Mouse (Mus musculus) embryonic facial prominence, embryonic 15.5 days (tissue): ENCODE results near the gene Cntnap2. TPM values are rescaled to one million over a fixed set of nuclear protein-coding genes. Genes with fewer than 3 reads are reported as not detected.

Source experiments
- ATAC-seq: fragments of 200-750 bp; cut with Nextera tagmentation; 2 replicates; pipeline ENCODE4 v1.8.0; 2017; ENCODE audit warnings: low read depth, moderate TSS enrichment; ENCODE audit not compliant: insufficient number of reproducible peaks, low FRiP score, low TSS enrichment
- H3K27ac ChIP-seq: fragments of 300-500 bp; sonication (generic); replicated peaks from 2 replicates; pipeline ENCODE4 v1.5.1; 2015; ENCODE audit warnings: mild to moderate bottlenecking, inconsistent platforms
- H3K27me3 ChIP-seq: fragments of 300-500 bp; sonication (generic); 2 replicates; pipeline ENCODE4 v1.6.1; 2015; ENCODE audit warnings: inconsistent platforms
- H3K36me3 ChIP-seq: fragments of 300-500 bp; sonication (generic); 2 replicates; pipeline ENCODE4 v1.6.1; 2015; ENCODE audit warnings: mild to moderate bottlenecking, inconsistent platforms
- H3K4me1 ChIP-seq: fragments of 300-500 bp; sonication (generic); 2 replicates; pipeline ENCODE4 v1.6.1; 2015; ENCODE audit warnings: inconsistent platforms
- H3K4me2 ChIP-seq: fragments of 300-500 bp; sonication (generic); replicated peaks from 2 replicates; pipeline ENCODE4 v1.6.1; 2015; ENCODE audit warnings: mild to moderate bottlenecking, inconsistent platforms
- H3K4me3 ChIP-seq: fragments of 300-500 bp; sonication (generic); replicated peaks from 2 replicates; pipeline ENCODE4 v1.5.1; 2015; ENCODE audit warnings: mild to moderate bottlenecking, inconsistent platforms
- H3K9ac ChIP-seq: fragments of 300-500 bp; sonication (generic); 2 replicates; pipeline ENCODE4 v1.6.1; 2015; ENCODE audit warnings: inconsistent platforms
- H3K9me3 ChIP-seq: fragments of 300-500 bp; sonication (generic); replicated peaks from 2 replicates; pipeline ENCODE4 v1.6.1; 2016; ENCODE audit warnings: inconsistent platforms
- WGBS: fragments of 180-500 bp; shearing (Covaris S2); methylation state at CpG from one replicate; pipeline ENCODE4 v1.1.7; 2015; 5-methylcytosine and 5-hydroxymethylcytosine counted together
- polyA plus RNA-seq: library from polyadenylated mRNA; unstranded; fragments of >200 nt; fragmentation: Nextera tagmentation; extraction: Ambion mirVana; gene quantifications from 2 replicates; pipeline ENCODE4 v1.2.1, GENCODE M21; 2015

The Cntnap2 gene
- polyA plus RNA-seq, result 1.3 and 1.5 TPM in 2 replicates

DNA sequence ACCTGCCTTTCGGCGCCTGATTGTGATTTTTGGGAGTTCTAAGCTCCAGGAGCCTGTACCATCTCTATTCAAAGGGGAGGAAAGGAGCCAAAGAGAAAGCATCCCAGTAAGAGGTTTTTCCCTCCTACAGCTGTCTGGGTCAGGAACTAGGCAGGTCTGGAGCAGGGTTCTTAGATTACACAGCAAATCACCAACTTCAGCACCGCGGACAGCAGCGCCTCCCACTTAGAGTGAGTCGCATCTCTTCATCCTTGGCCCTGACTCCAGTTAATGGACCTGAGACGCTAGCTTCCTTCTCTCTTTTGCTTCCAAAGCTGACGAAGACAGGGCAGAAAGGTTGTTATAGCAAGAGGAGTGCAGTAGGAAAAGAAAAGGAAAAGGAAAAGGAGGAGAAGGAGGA lies at the start of gene Cntnap2:
TSS of gene Cntnap2 (plus strand) at position 267 of the 400 bp plus-strand sequence.
- Histone ChIP-seq H3K36me3 (no peaks in the 10 kb centered on the region), H3K27ac (no peak within 1 kb of the TSS), H3K4me2 (peak within 1 kb of the TSS; percentile 19; the same call in 1 of the 2 replicates), H3K27me3 (peaks cover 6% of the 10 kb centered on the region; the same call in 1 of the 2 replicates), H3K4me1 (0 out of 2 replicates have a peak, but pooled peaks cover 3% of the 10 kb centered on the region), H3K4me3 (no peak within 1 kb of the TSS), H3K9ac (no peak within 1 kb of the TSS), H3K9me3 (no peaks in the 10 kb centered on the region)
- WGBS, result 11% methylated on average over 8 of the region's 8 CpGs
- no peak for ATAC-seq

DNA sequence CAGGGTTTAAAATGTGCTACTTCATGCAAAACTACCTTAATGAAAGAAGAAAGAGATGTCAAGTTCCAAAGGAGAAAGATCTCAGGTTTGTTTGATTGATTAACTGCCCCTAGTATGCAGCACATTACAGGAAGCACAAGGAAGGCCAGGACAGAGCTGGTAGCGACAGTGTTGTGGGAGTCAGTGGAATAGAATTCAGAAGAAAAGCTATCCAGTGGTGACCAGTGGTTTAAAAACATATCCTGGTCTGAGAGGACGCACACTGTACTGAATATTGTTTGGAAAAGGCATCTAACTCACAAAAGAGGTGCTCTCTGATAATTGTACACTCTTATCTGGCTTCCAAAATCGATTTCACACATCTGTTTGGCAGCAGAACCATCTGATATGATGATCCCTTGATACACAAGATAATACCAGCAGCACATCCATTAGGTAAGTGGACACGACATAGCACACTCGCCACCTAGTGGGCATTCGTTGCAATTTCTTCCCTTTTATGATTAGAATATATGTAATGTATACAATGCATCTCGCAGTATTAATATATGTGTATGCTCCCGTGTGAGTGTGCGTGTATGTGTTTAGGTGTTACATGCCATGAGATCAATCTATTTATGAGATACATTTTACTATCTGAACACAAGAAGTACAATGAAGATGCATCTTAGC lies 33.0 kb upstream of the Cntnap2 start:
- H3K4me2 ChIP-seq, result no peak overlapping the region
- H3K27me3 ChIP-seq, result no peaks in the 10 kb centered on the region
- H3K4me1 ChIP-seq, result no peaks in the 10 kb centered on the region
- no peaks in the 10 kb centered on the region for H3K9me3 ChIP-seq
- H3K36me3 ChIP-seq, result no peaks in the 10 kb centered on the region
- 24% methylated on average over 9 of the region's 9 CpGs for WGBS
- no peak overlapping the region for H3K27ac ChIP-seq
- no peak overlapping the region for H3K9ac ChIP-seq
- ATAC-seq, result no peak
- no peak overlapping the region for H3K4me3 ChIP-seq

DNA sequence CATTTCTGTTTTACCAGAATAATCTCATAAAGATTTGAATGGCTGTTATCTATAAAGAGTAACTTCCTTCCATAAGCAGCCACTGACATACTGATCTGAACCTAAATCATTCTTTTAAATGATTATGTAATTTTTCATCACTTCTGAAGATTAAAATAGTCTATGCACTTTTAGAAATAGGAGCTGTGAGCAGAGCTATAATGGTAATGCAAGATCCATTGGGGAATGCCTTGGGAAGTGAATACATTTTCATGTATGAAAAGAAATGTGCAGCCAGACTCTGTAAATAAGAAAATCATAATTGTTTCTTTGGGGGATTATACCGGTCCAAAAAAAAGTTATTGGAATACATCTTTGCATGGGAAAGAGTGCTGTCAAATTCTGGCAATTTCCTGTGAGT lies 19.7 kb upstream of the Cntnap2 start:
- H3K9ac ChIP-seq, result no peak overlapping the region
- no peak overlapping the region for H3K4me3 ChIP-seq
- H3K36me3 ChIP-seq, result no peaks in the 10 kb centered on the region
- no peaks in the 10 kb centered on the region for H3K27me3 ChIP-seq
- no peaks in the 10 kb centered on the region for H3K9me3 ChIP-seq
- 62% methylated on average over 1 of the region's 1 CpGs for WGBS
- no peak overlapping the region for H3K4me2 ChIP-seq
- no peaks in the 10 kb centered on the region for H3K4me1 ChIP-seq
- H3K27ac ChIP-seq, result no peak overlapping the region
- ATAC-seq, result no peak

DNA sequence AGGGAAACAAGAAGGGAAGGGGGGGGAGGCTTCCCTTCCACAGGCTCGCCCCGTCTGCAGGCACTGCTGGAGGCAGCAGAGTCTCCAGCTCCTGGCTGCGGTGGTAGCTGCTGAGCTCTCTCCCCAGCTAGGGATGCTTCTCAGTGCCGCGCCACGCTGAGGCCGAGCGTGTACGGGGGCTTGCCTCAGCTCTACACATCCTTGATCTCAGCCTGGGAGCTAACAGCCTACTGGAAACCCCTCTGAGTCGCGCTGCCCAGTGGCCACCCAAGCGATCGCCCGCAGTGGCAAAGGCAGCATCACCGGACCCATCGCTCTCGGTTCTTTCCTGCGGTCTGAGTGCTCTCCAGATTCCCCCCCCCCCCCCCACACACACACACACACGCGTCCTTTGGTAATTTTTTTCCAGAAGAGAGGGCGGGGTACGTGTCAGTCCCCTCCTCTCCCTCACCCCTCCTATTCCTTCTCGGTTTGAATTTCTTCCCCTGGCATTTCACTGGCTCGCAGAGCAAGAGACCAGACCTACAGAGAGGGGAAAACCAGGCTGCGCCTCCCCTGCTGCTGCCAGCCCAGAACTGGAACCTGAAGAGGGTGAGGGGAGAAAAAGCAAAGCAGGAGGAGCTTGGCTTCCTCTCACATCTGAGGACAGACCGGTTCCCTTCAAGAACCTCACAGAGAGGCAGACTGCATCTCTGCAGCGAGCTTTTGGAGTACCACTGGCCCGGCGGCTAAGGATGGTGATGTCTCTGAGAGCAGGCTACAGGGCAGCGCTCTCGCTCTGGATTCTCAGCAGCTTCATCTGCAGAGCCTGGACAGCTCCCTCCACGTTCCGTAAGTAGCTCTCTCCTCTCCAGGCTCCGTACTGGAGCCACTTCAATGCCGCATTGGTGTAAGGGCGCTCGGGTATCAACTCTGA lies 657 bp downstream of the Cntnap2 start:
- peak overlapping the region; percentile 19; the same call in 1 of the 2 replicates for H3K4me2 ChIP-seq
- no peak overlapping the region for H3K4me3 ChIP-seq
- H3K9me3 ChIP-seq, result no peaks in the 10 kb centered on the region
- 0 out of 2 replicates have a peak, but pooled peaks cover 3% of the 10 kb centered on the region for H3K4me1 ChIP-seq
- H3K36me3 ChIP-seq, result no peaks in the 10 kb centered on the region
- peaks cover 6% of the 10 kb centered on the region; the same call in 1 of the 2 replicates for H3K27me3 ChIP-seq
- WGBS, result 3% methylated on average over 36 of the region's 37 CpGs
- no peak overlapping the region for H3K9ac ChIP-seq
- 0 out of 2 replicates have a peak, but pooled peaks have one; percentile 51 for ATAC-seq
- no peak overlapping the region for H3K27ac ChIP-seq

DNA sequence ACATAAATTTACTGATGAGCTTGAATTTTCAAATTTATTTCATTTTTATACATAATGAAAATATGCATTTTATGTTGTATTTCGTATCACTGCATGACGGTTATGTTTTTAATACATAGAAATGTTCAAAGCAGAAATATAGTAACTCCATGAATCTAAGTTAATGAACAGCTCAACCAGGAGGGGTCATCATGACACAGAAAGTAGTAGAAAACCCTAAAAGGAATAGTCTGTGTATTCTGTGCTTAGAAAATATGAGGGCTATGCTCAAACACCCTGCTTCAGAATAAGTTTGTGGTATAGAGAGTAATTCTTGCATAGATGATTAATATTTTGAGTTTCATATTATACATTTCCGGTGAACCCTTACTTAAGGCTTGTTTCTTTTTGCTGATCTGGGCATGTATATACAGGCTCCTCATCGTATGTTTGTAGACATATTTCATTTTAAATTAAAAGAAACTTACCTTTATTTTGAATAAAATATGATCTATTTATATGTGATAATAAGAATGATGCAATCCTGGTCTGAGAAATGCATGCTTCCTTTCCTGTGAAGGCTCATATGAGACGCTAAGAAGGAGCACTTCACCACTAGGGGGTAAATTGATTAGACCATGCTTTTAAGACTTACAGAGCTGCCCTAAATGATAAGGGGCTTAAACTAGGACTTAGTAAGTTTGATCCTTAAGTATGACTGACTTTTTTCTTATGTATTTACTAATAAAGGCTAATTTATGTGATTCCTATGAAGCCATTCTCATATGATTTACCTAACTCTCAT lies 3.2 kb downstream of the Cntnap2 start:
- no peaks in the 10 kb centered on the region for H3K36me3 ChIP-seq
- H3K27ac ChIP-seq, result no peak overlapping the region
- H3K4me2 ChIP-seq, result no peak overlapping the region
- 0 out of 2 replicates have a peak, but pooled peaks cover 3% of the 10 kb centered on the region for H3K4me1 ChIP-seq
- peaks cover 6% of the 10 kb centered on the region; the same call in 1 of the 2 replicates for H3K27me3 ChIP-seq
- WGBS, result 60% methylated on average over 5 of the region's 5 CpGs
- H3K9ac ChIP-seq, result no peak overlapping the region
- no peaks in the 10 kb centered on the region for H3K9me3 ChIP-seq
- ATAC-seq, result no peak
- no peak overlapping the region for H3K4me3 ChIP-seq

DNA sequence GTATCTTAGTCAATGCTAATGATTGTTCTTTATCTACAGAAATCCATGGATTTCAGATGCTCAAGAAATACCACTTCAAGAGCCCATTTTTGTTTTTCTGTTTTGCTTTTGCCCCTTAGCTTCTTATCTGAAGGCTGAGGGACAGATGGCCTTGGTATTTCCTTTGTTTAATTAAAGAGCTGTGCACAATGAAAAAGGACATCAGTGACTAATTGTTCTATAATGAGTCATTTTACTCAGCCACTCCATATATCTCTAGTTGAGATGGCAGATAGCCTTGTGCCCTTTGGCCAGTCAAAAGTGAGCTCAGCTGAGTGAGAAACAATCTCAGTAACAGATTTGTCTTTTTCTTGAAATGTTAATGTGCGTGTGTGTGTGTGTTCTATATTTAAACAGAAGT lies 29.1 kb downstream of the Cntnap2 start:
- Histone ChIP-seq H3K4me1 (no peaks in the 10 kb centered on the region), H3K36me3 (no peaks in the 10 kb centered on the region), H3K9ac (no peak overlapping the region), H3K9me3 (no peaks in the 10 kb centered on the region), H3K27ac (no peak overlapping the region), H3K4me2 (no peak overlapping the region), H3K27me3 (no peaks in the 10 kb centered on the region), H3K4me3 (no peak overlapping the region)
- no peak for ATAC-seq
- 87% methylated on average over 1 of the region's 1 CpGs for WGBS

DNA sequence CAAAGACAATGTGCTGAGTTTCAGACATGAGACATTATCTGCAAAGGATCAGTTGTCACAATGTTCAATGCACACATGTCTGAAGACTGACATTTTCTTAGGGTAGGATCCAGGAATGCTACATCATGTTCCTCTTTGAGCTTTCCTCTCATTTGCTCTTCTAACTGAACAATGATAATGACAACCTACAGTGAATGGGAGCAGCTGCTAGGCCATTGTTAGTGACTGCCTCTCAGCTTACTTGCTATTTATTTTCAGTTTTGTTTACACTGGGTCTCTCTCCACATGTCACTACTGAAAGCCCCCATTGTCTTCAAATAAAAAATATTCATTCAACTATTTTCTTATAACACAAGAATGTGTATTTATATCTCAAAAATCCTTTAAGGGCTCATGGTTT lies 54.5 kb downstream of the Cntnap2 start:
- Histone ChIP-seq H3K4me2 (no peak overlapping the region), H3K9ac (no peak overlapping the region)

DNA sequence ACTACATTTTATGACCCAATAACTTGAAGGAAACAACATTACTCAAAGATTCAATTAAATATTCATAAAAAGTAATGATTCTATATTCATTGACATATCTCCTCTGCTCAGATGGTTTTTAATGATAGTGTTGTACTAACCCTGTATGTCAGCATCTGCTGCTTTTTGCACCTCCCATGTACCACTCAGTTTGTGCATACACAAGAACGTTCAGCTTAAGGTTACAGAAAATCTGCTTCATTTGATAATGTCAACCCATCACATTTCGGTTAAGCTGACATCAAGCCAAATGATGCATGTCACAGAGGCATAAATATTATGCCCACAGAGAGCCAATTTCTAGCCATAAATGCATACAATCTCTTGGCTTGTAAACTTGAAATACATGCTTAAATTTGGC lies 85.7 kb downstream of the Cntnap2 start:
- no peaks in the 10 kb centered on the region for H3K9me3 ChIP-seq
- WGBS, result 70% methylated on average over 2 of the region's 2 CpGs
- ATAC-seq, result no peak

More for the DNA sequence above, 54.5 kb downstream of the Cntnap2 start:
- Histone ChIP-seq H3K36me3 (no peaks in the 10 kb centered on the region), H3K27me3 (no peaks in the 10 kb centered on the region), H3K4me3 (no peak overlapping the region), H3K9me3 (no peaks in the 10 kb centered on the region), H3K4me1 (no peaks in the 10 kb centered on the region), H3K27ac (no peak overlapping the region)
- no peak for ATAC-seq

DNA sequence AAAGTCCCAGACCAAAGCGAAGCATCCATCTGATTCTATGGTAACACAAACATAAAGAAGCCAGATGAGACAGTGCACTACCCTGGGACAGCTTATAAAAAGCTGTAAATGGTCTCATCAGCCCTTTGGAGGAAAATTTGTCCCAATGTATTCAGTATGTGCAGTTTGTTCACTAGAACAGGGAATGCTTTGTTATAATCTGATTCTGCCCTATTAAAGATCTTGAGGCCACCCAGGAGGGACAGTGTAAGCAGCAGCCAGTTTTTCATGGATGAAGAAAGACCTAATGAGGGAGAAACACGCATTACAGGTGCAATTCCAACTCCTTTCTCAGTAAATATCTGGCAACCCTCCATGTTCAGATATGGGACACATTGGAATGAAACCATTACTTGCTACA lies 145.9 kb downstream of the Cntnap2 start:
- no peaks in the 10 kb centered on the region for H3K4me1 ChIP-seq
- no peak for ATAC-seq
- no peak overlapping the region for H3K27ac ChIP-seq
- H3K4me3 ChIP-seq, result no peak overlapping the region
- H3K4me2 ChIP-seq, result no peak overlapping the region
- no peaks in the 10 kb centered on the region for H3K9me3 ChIP-seq
- H3K9ac ChIP-seq, result no peak overlapping the region
- 70% methylated on average over 2 of the region's 2 CpGs for WGBS
- H3K36me3 ChIP-seq, result no peaks in the 10 kb centered on the region
- H3K27me3 ChIP-seq, result no peaks in the 10 kb centered on the region

More for the DNA sequence above, 85.7 kb downstream of the Cntnap2 start:
- Histone ChIP-seq H3K4me3 (no peak overlapping the region), H3K4me1 (no peaks in the 10 kb centered on the region), H3K27me3 (no peaks in the 10 kb centered on the region), H3K9ac (no peak overlapping the region), H3K27ac (no peak overlapping the region), H3K4me2 (no peak overlapping the region), H3K36me3 (no peaks in the 10 kb centered on the region)

DNA sequence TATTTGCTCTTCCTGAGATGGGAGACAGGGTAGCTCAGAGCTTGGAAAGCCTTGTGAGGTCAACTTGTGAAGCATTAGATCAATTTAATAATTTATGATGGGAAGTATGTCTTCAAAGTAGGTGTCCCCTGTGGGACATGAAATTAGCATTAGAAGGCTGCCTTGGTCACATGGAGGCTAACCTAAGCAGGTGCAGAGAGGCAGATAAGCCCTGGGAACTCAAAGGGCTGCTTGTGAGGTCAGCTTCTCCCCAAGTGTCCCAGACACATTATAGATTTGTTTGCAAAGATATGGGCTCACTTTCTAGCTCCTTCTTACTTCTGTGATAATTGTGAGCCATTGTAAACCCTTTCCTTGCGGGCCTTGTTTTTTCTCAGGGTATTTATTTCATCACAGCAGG lies 155.2 kb downstream of the Cntnap2 start:
- Histone ChIP-seq H3K36me3 (no peaks in the 10 kb centered on the region), H3K27ac (no peak overlapping the region), H3K4me1 (no peaks in the 10 kb centered on the region), H3K9ac (no peak overlapping the region), H3K27me3 (no peaks in the 10 kb centered on the region), H3K4me3 (no peak overlapping the region), H3K9me3 (no peaks in the 10 kb centered on the region), H3K4me2 (no peak overlapping the region)
- 50% methylated on average over 1 of the region's 1 CpGs for WGBS
- no peak for ATAC-seq

DNA sequence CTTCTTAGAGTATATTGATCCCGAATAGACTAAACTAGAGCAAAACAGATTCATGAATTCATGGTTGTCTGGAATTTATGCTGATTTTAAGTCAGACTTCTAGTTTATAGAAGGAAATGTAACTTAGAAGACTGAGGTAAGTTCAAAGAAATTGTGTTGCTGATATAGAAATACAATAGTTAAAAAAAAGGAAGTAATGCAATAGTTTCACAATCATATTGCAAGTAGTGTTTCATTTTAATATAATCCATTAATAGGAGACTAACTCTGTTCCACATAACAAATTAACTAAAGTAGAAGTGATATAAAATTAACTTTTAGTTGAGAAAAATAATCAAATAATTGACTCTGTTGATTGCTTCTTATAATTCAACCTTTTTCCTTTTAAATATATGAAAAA lies 169.8 kb downstream of the Cntnap2 start:
- no peak overlapping the region for H3K4me2 ChIP-seq

More for the DNA sequence above, 169.8 kb downstream of the Cntnap2 start:
- H3K9ac ChIP-seq, result no peak overlapping the region
- H3K27me3 ChIP-seq, result no peaks in the 10 kb centered on the region
- H3K9me3 ChIP-seq, result no peaks in the 10 kb centered on the region
- no peak overlapping the region for H3K4me3 ChIP-seq
- no peak overlapping the region for H3K27ac ChIP-seq
- H3K36me3 ChIP-seq, result no peaks in the 10 kb centered on the region
- 76% methylated on average over 1 of the region's 1 CpGs for WGBS
- ATAC-seq, result no peak
- H3K4me1 ChIP-seq, result no peaks in the 10 kb centered on the region
